Mouse (Mus musculus) myocyte (in vitro differentiated cells): ENCODE results near the gene Smim4. TPM values are rescaled to one million over a fixed set of nuclear protein-coding genes. Genes with fewer than 3 reads are reported as not detected.
A peak's percentile ranks its signal among the peaks of the same experiment; 100 is the strongest.

Source experiments
- H3K27me3 ChIP-seq: one replicate; pipeline ENCODE4 v1.6.1; 2011; ENCODE audit not compliant: control insufficient read depth, insufficient read depth, insufficient read length
- H3K36me3 ChIP-seq: one replicate; pipeline ENCODE4 v1.6.1; 2011; ENCODE audit not compliant: control insufficient read depth, insufficient read depth
- H3K4me2 ChIP-seq: one replicate; pipeline ENCODE4 v1.6.1; 2011; ENCODE audit warnings: low read depth, control low read depth
- H3K4me3 ChIP-seq: one replicate; pipeline ENCODE4 v1.5.1; 2011; ENCODE audit warnings: mild to moderate bottlenecking, control low read depth, moderate library complexity
- H3K79me2 ChIP-seq: one replicate; pipeline ENCODE4 v1.6.1; 2011; ENCODE audit not compliant: control insufficient read depth, insufficient read depth
- H3ac ChIP-seq: one replicate; pipeline ENCODE4 v1.6.1; 2011; ENCODE audit not compliant: control insufficient read depth, insufficient read length
- CEBPB ChIP-seq: IDR thresholded peaks from 2 replicates; pipeline ENCODE4 v1.6.1; 2011; ENCODE audit warnings: mild to moderate bottlenecking, moderate library complexity; ENCODE audit not compliant: poor library complexity, insufficient read depth, severe bottlenecking
- E2F4 ChIP-seq: IDR thresholded peaks from one replicate; pipeline ENCODE4 v1.6.1; 2011; ENCODE audit warnings: mild to moderate bottlenecking, control low read depth, moderate library complexity; ENCODE audit not compliant: insufficient read depth
- MAX ChIP-seq: IDR thresholded peaks from one replicate; pipeline ENCODE4 v1.6.1; 2011; ENCODE audit warnings: low read depth, mild to moderate bottlenecking, control low read depth
- MYOD1 ChIP-seq, 3 experiments: IDR thresholded peaks; one replicate each; pipeline ENCODE4 v1.6.1; 2011; ENCODE audit warnings: control low read depth in 2 of 3, low read depth in 2 of 3, mild to moderate bottlenecking in 2 of 3, moderate library complexity in 1 of 3; ENCODE audit not compliant: insufficient read length in 2 of 3, control insufficient read depth in 1 of 3
- MYOG ChIP-seq, 3 experiments: IDR thresholded peaks; one replicate each; pipeline ENCODE4 v1.6.1; 2011; ENCODE audit warnings: control low read depth in 2 of 3, low read depth in 2 of 3, mild to moderate bottlenecking in 2 of 3; ENCODE audit not compliant: insufficient read length in 2 of 3, control insufficient read depth in 1 of 3, insufficient read depth in 1 of 3
- POLR2A ChIP-seq: IDR thresholded peaks from one replicate; pipeline ENCODE4 v1.6.1; 2011; ENCODE audit warnings: low read depth, mild to moderate bottlenecking, control low read depth, moderate library complexity; ENCODE audit not compliant: insufficient read length
- POLR2AphosphoS2 ChIP-seq: IDR thresholded peaks from one replicate; pipeline ENCODE4 v1.6.1; 2011; ENCODE audit warnings: low read depth, control low read depth; ENCODE audit not compliant: insufficient read length
- REST ChIP-seq: IDR thresholded peaks from one replicate; pipeline ENCODE4 v1.6.1; 2011; ENCODE audit warnings: mild to moderate bottlenecking, control low read depth, moderate library complexity; ENCODE audit not compliant: insufficient read depth, insufficient read length
- SRF ChIP-seq: IDR thresholded peaks from one replicate; pipeline ENCODE4 v1.6.1; 2011; ENCODE audit warnings: low read depth; ENCODE audit not compliant: control insufficient read depth, insufficient read length
- TCF12 ChIP-seq: IDR thresholded peaks from one replicate; pipeline ENCODE4 v1.6.1; 2011; ENCODE audit warnings: mild to moderate bottlenecking, control low read depth; ENCODE audit not compliant: poor library complexity, insufficient read depth, severe bottlenecking
- TCF3 ChIP-seq: IDR thresholded peaks from one replicate; pipeline ENCODE4 v1.6.1; 2011; ENCODE audit warnings: low read depth, control low read depth; ENCODE audit not compliant: insufficient read length
- USF1 ChIP-seq: IDR thresholded peaks from one replicate; pipeline ENCODE4 v1.6.1; 2011; ENCODE audit warnings: low read depth, mild to moderate bottlenecking, control low read depth, moderate library complexity
- polyA plus RNA-seq: library from polyadenylated mRNA; unstranded; fragments of >200 nt; fragmentation: generic; extraction: Trizol; gene quantifications from one replicate; pipeline ENCODE4 v1.2.1, GENCODE M21; 2012; ENCODE audit warnings: missing spikeins

The Smim4 gene
- polyA plus RNA-seq, 1 experiment, result 91.4 TPM

GRCm38 (mm10) chr14:31171821-31172220, 43.1 kb upstream of the Smim4 start:
- no peaks in the 10 kb centered on the region for H3K79me2 ChIP-seq
- H3K36me3 ChIP-seq, result peaks cover 48% of the 10 kb centered on the region
- H3K4me3 ChIP-seq, result no peak overlapping the region
- no peak overlapping the region for H3ac ChIP-seq
- no peak overlapping the region for H3K4me2 ChIP-seq
- no peaks in the 10 kb centered on the region for H3K27me3 ChIP-seq
- TF ChIP-seq MAX (no peak), MYOG (IDR thresholded peaks at IDR 0.05; ENCODE audit: control insufficient read depth in 1 of 3, insufficient read depth in 1 of 3, insufficient read length in 2 of 3, low read depth in 2 of 3) (no peak), CEBPB (no peak), TCF3 (no peak), POLR2A (no peak), MYOD1 (IDR thresholded peaks at IDR 0.05; ENCODE audit: control insufficient read depth in 1 of 3, insufficient read length in 2 of 3, low read depth in 2 of 3) (no peak), SRF (no peak), USF1 (no peak), POLR2AphosphoS2 (no peak), E2F4 (no peak), TCF12 (no peak), REST (no peak)

- Histone ChIP-seq H3K79me2 (no peaks in the 10 kb centered on the region), H3K27me3 (no peaks in the 10 kb centered on the region), H3K36me3 (peaks cover 48% of the 10 kb centered on the region), H3K4me2 (no peak overlapping the region), H3K4me3 (no peak overlapping the region), H3ac (no peak overlapping the region)
- TF ChIP-seq POLR2A, result peak; percentile 25
- no peak for TF ChIP-seq REST
These were observed 42.6 kb upstream of the Smim4 start for GRCm38 (mm10) chr14:31171386-31171785.

GRCm38 (mm10) chr14:31170963-31171362, 42.2 kb upstream of the Smim4 start:
- H3K4me2 ChIP-seq, result no peak overlapping the region

GRCm38 (mm10) chr14:31169508-31169907, 40.8 kb upstream of the Smim4 start:
- no peak for TF ChIP-seq TCF3
- peak; percentile 55 for TF ChIP-seq POLR2AphosphoS2
- peaks cover 38% of the 10 kb centered on the region for H3K36me3 ChIP-seq

More at GRCm38 (mm10) chr14:31170963-31171362, 42.2 kb upstream of the Smim4 start:
- H3K36me3 ChIP-seq, result peaks cover 48% of the 10 kb centered on the region
- TF ChIP-seq POLR2A, result no peak
- TF ChIP-seq SRF, result no peak
- TF ChIP-seq TCF12, result no peak
- no peak for TF ChIP-seq MYOD1 (IDR thresholded peaks at IDR 0.05; ENCODE audit: control insufficient read depth in 1 of 3, insufficient read length in 2 of 3, low read depth in 2 of 3)
- no peak for TF ChIP-seq E2F4
- TF ChIP-seq CEBPB, result no peak
- TF ChIP-seq TCF3, result no peak
- no peak for TF ChIP-seq POLR2AphosphoS2
- no peak for TF ChIP-seq MAX
- TF ChIP-seq MYOG (IDR thresholded peaks at IDR 0.05; ENCODE audit: control insufficient read depth in 1 of 3, insufficient read depth in 1 of 3, insufficient read length in 2 of 3, low read depth in 2 of 3), result no peak
- no peak for TF ChIP-seq REST
- TF ChIP-seq USF1, result no peak
- H3K4me3 ChIP-seq, result no peak overlapping the region
- H3K27me3 ChIP-seq, result no peaks in the 10 kb centered on the region
- no peak overlapping the region for H3ac ChIP-seq
- no peaks in the 10 kb centered on the region for H3K79me2 ChIP-seq

GRCm38 (mm10) chr14:31168425-31168824, 39.7 kb upstream of the Smim4 start, which contains the start of gene Stab1:
Gene Stab1, minus strand, starts transcription at chr14:31168641.
- Histone ChIP-seq H3K4me3 (no peak within 1 kb of the TSS), H3K4me2 (no peak within 1 kb of the TSS), H3K79me2 (no peaks in the 10 kb centered on the region), H3ac (no peak within 1 kb of the TSS), H3K36me3 (peaks cover 30% of the 10 kb centered on the region), H3K27me3 (no peaks in the 10 kb centered on the region)
- no peak for TF ChIP-seq TCF12
- TF ChIP-seq MYOD1 (IDR thresholded peaks at IDR 0.05; ENCODE audit: control insufficient read depth in 1 of 3, insufficient read length in 2 of 3, low read depth in 2 of 3), result no peak
- no peak for TF ChIP-seq E2F4
- no peak for TF ChIP-seq POLR2AphosphoS2
- no peak for TF ChIP-seq SRF
- TF ChIP-seq TCF3, result no peak
- TF ChIP-seq MYOG (IDR thresholded peaks at IDR 0.05; ENCODE audit: control insufficient read depth in 1 of 3, insufficient read depth in 1 of 3, insufficient read length in 2 of 3, low read depth in 2 of 3), result no peak
- no peak for TF ChIP-seq POLR2A
- TF ChIP-seq MAX, result no peak
- TF ChIP-seq REST, result no peak
- TF ChIP-seq USF1, result no peak
- TF ChIP-seq CEBPB, result no peak

More at GRCm38 (mm10) chr14:31169508-31169907, 40.8 kb upstream of the Smim4 start:
- Histone ChIP-seq H3K27me3 (no peaks in the 10 kb centered on the region), H3K4me2 (no peak overlapping the region), H3K4me3 (no peak overlapping the region), H3K79me2 (no peaks in the 10 kb centered on the region), H3ac (no peak overlapping the region)
